Mouse (Mus musculus) adrenal gland (tissue): ENCODE measurements around the gene Rsrc1.
"Not testable (repeated sequence)": the region's sequence is repeated elsewhere in the genome, so short reads cannot be mapped to it uniquely, and the experiment has no call there.

Source experiments
- intact Hi-C: fragments of 180-260 bp; cut with DNase I; formaldehyde crosslinking; loops from one replicate; pipeline ENCODE4 v1.15.1; 2025

Rsrc1 gene

DNA sequence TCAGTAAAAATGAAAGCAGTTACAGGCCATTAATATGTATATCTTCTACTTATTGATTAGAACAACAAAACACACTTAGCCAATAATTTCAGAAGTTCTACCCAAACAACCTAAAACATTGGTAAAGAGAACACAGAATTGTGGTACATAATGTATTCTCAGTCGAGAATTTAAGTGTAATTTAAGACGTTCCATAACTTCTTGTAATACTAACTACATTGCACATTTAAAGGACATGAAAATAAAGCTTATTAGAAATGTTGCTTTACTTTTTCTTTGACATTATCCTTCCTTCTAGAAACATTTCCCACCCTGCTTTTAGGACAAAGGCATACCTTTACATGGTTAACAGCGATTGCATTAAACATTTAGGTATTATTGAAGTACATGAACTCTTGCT is 2.3 kb downstream of the Rsrc1 start:
- intact Hi-C loops: no loop called here

DNA sequence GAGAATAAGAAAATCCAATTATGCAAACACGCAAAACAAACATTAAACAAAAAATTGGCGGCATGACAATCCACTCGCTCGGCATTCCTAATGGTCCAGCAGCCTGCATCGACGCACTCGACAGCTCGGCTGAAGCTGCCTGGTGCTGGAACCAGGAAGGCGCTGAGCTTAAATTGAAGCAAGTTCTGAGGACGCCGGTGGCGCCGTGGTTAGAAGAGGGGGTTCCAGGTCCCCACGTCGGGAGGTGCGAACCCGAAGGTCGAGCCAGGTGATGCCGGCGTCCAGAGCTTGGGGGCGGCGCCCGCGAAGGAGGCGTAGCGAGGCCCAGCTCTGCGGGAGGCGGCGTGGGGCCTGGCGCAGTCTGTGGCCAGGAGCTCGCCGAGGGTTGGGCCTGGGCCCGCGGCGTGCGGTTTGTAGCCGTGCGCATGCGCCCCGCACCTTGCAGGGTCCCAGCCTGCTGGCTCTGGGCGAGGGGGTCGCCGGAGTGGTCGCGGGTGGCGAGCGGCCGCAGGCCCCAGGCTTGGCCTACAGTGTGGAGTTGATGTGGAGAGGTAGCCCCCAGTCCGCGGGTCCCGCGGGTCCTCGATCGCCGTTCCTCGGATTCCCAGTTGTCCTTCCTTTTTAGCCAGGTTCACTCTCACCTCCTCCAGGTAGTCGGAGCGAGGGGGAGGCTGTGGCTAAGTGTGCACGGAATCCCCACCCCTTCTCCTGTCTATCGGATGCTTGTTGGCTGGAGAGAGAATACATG is 4.5 kb downstream of the Rsrc1 start:
- intact Hi-C loops: no loop called here

DNA sequence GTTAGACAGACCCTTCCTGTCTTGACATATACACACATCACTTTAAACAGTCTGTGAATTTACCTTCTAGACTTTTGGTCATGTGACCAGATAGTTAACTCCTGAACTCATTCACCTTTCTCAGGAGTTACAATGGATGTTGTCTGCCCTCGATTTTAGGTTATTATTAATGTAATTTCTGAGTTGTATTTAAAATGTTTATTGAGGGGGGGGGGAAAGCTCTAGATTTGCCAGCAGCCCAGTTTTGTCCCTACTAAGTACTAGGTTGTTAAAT is 5.0 kb downstream of the Rsrc1 start:
- intact Hi-C loops: no loop called here

GRCm38 (mm10) chr3:66996820-66997219 is 15.6 kb downstream of the Rsrc1 start:
- intact Hi-C loops: no loop called here

DNA sequence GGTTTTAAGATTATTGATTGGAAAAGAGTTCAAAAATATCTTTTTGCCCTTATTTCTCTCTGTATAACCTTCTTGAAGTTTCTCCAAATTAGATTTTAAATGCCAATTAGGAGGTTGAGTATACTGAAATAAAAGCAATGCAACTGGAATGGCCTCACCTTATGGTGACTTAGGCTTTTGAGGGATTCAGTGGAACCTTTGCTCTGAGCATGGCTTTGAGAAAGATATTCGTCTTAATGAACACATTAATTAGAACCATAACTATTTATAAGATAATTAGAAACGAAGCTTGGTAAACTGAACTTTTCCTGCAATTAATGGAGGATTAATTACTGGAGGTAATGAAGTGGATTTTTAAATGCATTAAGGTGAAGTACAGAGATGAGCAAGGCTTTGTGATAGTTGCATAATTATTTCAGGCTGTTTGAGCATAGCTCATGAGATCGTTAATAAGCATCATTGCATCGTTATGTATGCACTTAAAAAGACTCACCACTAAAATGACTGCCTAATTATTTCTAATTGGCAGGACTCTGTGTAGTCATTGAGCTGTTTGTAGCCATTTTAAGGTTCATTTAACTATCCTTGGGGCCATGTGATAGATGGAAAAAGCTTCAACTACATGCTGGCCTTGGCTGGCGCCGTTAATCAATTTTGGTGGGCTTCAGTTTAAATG is 55.3 kb downstream of the Rsrc1 start:
- intact Hi-C loops: no loop called here

GRCm38 (mm10) chr3:67059755-67060154 is 78.6 kb downstream of the Rsrc1 start:
- intact Hi-C loops: no loop called here

DNA sequence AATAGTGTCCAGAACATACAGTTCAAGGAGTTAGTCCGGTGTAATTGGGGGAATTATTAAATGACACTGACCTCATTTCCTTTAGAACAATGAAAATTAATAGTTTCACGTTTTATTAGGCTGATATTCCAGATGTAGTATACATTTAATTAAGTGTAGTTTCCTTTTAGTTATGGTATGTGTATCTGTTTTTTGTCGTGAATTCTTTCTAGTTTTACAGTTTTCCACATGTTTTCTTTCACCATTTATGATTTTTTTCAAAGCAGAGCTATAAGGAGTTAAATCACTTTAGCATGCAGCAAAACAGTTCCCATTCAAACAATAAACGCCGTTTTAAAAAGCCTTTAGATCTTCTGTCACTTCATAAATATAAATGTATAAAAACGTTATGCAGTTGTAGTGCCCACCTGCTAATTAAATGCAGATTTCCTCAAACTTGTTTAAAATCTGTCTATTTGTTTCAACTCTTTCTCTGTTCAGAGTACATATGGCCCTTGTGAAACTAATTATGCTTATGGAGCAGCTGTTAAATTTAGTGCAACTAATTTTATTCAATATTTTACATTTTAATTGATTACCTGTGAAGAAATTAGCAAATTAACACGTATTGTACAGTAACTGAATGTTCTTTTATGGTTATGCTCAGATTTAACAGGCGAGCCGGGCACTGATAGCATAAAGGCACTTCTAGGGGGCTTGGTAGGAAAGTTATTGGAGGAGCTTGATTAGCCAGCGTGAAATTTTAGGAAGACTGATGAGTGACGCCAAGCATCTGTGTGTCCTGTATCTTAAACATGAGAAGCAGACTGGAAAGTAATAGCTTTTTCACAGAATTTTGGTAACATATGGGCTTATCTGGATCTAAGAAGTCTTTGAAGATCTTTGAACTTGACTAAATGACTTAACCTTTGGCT is 89.6 kb downstream of the Rsrc1 start:
- intact Hi-C loops: no loop called here

DNA sequence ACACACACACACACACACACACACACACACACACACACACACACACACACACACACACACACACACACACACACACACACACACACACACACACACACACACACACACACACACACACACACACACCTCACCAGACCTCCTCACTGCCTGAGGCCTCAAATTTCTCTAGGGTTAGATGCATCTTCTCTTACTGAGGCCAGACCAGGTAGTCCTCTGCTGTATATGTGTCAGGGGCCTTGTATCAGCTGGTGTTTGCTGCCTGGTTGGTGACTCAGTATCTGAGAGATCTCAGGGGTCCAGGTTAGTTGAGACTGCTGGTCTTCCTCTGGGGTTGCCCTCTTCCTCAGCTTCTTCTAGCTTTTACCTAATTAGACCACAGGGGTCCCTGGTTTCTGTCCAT is 92.5 kb downstream of the Rsrc1 start:
- intact Hi-C loops: not testable (repeated sequence)

- intact Hi-C loops: no loop called here
These were observed 94.3 kb downstream of the Rsrc1 start for GRCm38 (mm10) chr3:67075484-67075883.

DNA sequence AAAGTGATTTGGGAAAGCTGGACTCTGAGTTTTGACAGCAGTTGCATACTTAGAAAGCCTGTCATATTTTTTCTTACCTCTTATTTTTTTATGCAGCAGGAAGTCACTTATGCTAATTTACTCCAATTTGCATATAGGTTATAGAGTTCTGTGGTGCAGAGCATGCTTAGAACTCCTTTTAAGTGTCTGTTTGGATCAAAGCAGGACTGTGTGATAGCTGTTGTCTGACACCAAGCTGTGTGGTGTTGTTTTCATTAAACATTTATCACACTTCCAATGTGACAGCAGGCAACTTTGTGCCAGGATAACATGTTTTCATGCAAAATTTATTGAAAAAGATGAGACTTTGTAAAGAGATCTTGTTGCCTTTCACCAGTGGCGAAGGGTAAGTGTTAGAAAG is 103.6 kb downstream of the Rsrc1 start:
- intact Hi-C loops: no loop called here

DNA sequence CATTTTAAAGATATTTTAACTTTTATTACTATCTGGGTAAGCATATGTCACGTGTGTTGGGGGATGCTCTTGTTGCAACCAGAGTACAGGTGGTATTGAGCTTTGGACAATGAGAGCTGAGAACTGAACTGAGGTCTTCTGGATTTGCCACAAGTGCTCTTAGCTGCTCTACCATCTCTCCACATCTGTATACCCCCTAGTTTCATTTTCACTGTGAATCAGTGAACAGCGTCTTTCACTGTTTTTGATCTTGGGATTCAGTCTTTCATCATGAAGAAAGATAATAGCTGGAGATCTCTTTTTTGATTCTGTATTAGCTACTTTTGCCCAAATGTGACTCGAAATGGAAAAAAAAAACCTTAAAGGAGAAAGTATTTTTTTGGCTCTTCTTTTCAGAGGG is 127.2 kb downstream of the Rsrc1 start:
- intact Hi-C loops: no loop called here

DNA sequence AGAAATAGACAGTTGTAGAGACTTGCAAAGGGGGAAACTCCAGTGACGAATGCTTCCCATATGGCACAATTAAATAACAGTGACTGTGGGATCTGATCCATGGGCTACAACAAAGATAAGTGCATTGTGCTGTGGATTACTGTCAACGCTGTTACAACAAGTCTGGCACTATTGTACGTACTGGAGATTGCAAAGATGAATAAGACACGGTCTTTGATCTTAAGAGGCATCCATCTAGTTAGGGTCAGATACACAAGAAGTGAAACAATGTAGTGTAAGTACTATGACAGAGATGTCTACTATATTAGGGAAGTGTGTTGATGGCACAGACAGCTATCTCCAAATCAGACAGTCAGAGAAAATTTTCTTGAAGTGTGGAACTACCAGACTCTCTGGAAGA is 135.1 kb downstream of the Rsrc1 start:
- intact Hi-C loops: no loop called here

GRCm38 (mm10) chr3:67132521-67132920 is 151.3 kb downstream of the Rsrc1 start:
- intact Hi-C loops: no loop called here

GRCm38 (mm10) chr3:67135749-67136375 is 154.7 kb downstream of the Rsrc1 start:
- intact Hi-C loops: no loop called here

- intact Hi-C loops: no loop called here
These were observed 163.8 kb downstream of the Rsrc1 start for GRCm38 (mm10) chr3:67144952-67145351.

DNA sequence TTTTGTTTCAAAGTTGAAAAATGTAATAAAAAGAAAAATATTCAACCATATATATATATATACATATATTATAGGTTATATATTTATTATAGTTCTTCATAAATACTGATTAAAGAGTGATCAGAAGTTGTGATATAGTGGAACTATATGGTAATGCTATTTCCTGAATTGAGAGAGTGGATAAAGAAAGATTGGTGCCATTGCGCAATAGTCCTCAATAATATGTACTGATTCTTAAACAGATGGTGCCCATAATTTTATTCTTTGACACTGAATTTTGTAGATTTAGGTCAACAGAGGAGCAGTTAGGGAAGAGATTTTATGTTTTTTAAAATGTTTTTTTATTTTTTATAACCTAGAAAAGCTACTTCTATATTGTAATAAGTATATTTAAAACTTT is 165.1 kb downstream of the Rsrc1 start:
- intact Hi-C loops: no loop called here

GRCm38 (mm10) chr3:67147246-67147645 is 166.1 kb downstream of the Rsrc1 start:
- intact Hi-C loops: no loop called here

GRCm38 (mm10) chr3:67197179-67197578 is 216.0 kb downstream of the Rsrc1 start:
- intact Hi-C loops: no loop called here

GRCm38 (mm10) chr3:67213047-67213457 is 231.9 kb downstream of the Rsrc1 start:
- intact Hi-C loops: no loop called here

DNA sequence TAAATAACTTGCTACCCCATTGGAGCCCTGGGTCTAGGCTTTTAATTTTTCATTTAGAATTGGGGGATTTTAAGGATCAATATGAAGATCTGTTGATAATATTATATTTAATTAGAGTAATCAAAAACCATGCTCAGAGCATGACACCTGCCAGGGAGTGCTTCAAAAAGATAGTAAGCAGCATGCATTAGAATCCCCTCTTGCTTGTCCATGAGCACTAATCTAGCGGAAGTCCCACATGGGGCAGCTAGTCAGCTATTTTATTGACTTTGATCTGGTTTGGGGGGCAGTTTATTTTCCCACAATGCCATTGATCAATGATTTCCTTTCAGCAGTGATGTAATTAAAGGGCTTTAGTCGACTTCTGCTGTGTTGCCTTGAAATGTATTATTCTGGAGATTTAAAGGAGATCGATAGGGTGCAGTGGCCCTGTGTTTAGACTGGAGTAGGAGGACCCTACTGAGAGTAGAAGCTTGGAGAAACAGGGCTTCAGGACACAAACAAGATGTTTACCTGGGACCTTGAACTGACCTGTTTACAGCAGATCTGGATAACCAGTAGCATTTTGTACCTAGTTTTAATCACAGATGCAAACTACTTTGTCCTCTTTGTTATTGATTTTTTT is 251.5 kb downstream of the Rsrc1 start:
- intact Hi-C loops: no loop called here

GRCm38 (mm10) chr3:67242451-67242850 is 261.3 kb downstream of the Rsrc1 start:
- intact Hi-C loops: not testable (repeated sequence)
